Mouse (Mus musculus): ENCODE results near the gene Manf. TPM values are rescaled to one million over a fixed set of nuclear protein-coding genes. Genes with fewer than 3 reads are reported as not detected.
A peak's percentile ranks its signal among the peaks of the same experiment; 100 is the strongest.

Manf gene
- 100 to 1,000 TPM; 150 to 155 TPM for total RNA-seq (2021)

- intact Hi-C loops (cut with DNase I) = no loop called here
- DNase-seq (ENCODE audit: low spot score in 2 of 2) = peak; percentile 99 to 100
These were observed at the start of gene Manf for GRCm38 (mm10) chr9:106891829-106892551. Gene Manf (minus strand): TSS chr9:106891979.

- intact Hi-C loops (cut with DNase I) = loop anchor here (10.0 kb wide), 1 partner anchor 320 kb away; no protein-coding TSS in a partner anchor
- DNase-seq (ENCODE audit: low spot score in 2 of 2) = peak in 1 of 2 experiments; percentile 84
These were observed 43.2 kb upstream of the Manf start for GRCm38 (mm10) chr9:106934998-106935397.

- DNase-seq (ENCODE audit: low spot score in 2 of 2) = no peak
- intact Hi-C loops (cut with DNase I) = no loop called here
These were observed 23.1 kb upstream of the Manf start for GRCm38 (mm10) chr9:106914878-106915277.

- DNase-seq (ENCODE audit: low spot score in 2 of 2) = no peak
- intact Hi-C loops (cut with DNase I) = no loop called here
These were observed 22.0 kb upstream of the Manf start for GRCm38 (mm10) chr9:106913759-106914158.

- DNase-seq (ENCODE audit: low spot score in 2 of 2) = no peak
- intact Hi-C loops (cut with DNase I) = no loop called here
These were observed 19.8 kb upstream of the Manf start for GRCm38 (mm10) chr9:106911624-106912023.

GRCm38 (mm10) chr9:106908715-106909114 lies 16.9 kb upstream of the Manf start:
- intact Hi-C loops (cut with DNase I) = no loop called here
- no peak for DNase-seq (ENCODE audit: low spot score in 2 of 2)

GRCm38 (mm10) chr9:106908174-106908573 lies 16.4 kb upstream of the Manf start:
- intact Hi-C loops (cut with DNase I) = no loop called here
- no peak for DNase-seq (ENCODE audit: low spot score in 2 of 2)

GRCm38 (mm10) chr9:106906597-106906996 lies 14.8 kb upstream of the Manf start:
- no peak for DNase-seq (ENCODE audit: low spot score in 2 of 2)
- intact Hi-C loops (cut with DNase I) = no loop called here

GRCm38 (mm10) chr9:106903791-106904134 lies 12.0 kb upstream of the Manf start:
- intact Hi-C loops (cut with DNase I) = loop anchor here (1.0 to 5.0 kb wide), 2 partner anchors 388 to 434 kb away; partner anchors contain the start of gene Hemk1
- peak in 1 of 2 experiments; percentile 67 for DNase-seq (ENCODE audit: low spot score in 2 of 2)

- intact Hi-C loops (cut with DNase I) = loop anchor here (1.0 to 5.0 kb wide), 2 partner anchors 388 to 434 kb away; partner anchors contain the start of gene Hemk1
- no peak for DNase-seq (ENCODE audit: low spot score in 2 of 2)
These were observed 11.5 kb upstream of the Manf start for GRCm38 (mm10) chr9:106903099-106903790.

- intact Hi-C loops (cut with DNase I) = loop anchor here (5.0 kb wide), 1 partner anchor 436 kb away; the partner anchor contains the start of gene Hemk1
- no peak for DNase-seq (ENCODE audit: low spot score in 2 of 2)
These were observed 9.8 kb upstream of the Manf start for GRCm38 (mm10) chr9:106901596-106901995.

GRCm38 (mm10) chr9:106898901-106899300 lies 7.1 kb upstream of the Manf start:
- no peak for DNase-seq (ENCODE audit: low spot score in 2 of 2)
- intact Hi-C loops (cut with DNase I) = no loop called here

- intact Hi-C loops (cut with DNase I) = no loop called here
- no peak for DNase-seq (ENCODE audit: low spot score in 2 of 2)
These were observed 1.5 kb upstream of the Manf start for GRCm38 (mm10) chr9:106893327-106893726.

- DNase-seq (ENCODE audit: low spot score in 2 of 2) = no peak
- intact Hi-C loops (cut with DNase I) = no loop called here
These were observed 735 bp upstream of the Manf start for GRCm38 (mm10) chr9:106892552-106892875.

- no peak for DNase-seq (ENCODE audit: low spot score in 2 of 2)
- intact Hi-C loops (cut with DNase I) = no loop called here
These were observed 438 bp downstream of the Manf start for GRCm38 (mm10) chr9:106891341-106891741.

- intact Hi-C loops (cut with DNase I) = no loop called here
- no peak for DNase-seq (ENCODE audit: low spot score in 2 of 2)
These were observed 1.1 kb downstream of the Manf start for GRCm38 (mm10) chr9:106890496-106891240.

- DNase-seq (ENCODE audit: low spot score in 2 of 2) = no peak
- intact Hi-C loops (cut with DNase I) = loop anchor here (10.0 kb wide), 1 partner anchor 645 kb away; the partner anchor contains the start of gene Tmem115
These were observed 2.5 kb downstream of the Manf start for GRCm38 (mm10) chr9:106889321-106889720.

- DNase-seq (ENCODE audit: low spot score in 2 of 2) = no peak
- intact Hi-C loops (cut with DNase I) = loop anchor here (10.0 kb wide), 1 partner anchor 646 kb away; the partner anchor contains the start of gene Tmem115
These were observed 3.4 kb downstream of the Manf start for GRCm38 (mm10) chr9:106888346-106888745.

- DNase-seq (ENCODE audit: low spot score in 2 of 2) = peak; percentile 98 to 99
- intact Hi-C loops (cut with DNase I) = loop anchor here (2.0 to 10.0 kb wide), 2 partner anchors 212 to 648 kb away; partner anchors contain the start of gene Tmem115
These were observed 4.7 kb downstream of the Manf start, which contains the start of gene Rbm15b for GRCm38 (mm10) chr9:106886828-106887702. Gene Rbm15b (minus strand): TSS chr9:106887428.

Measured in left cerebral cortex, postnatal 25 days (tissue).